Mouse (Mus musculus): ENCODE measurements around the gene Dnmt3l.
"Not testable (repeated sequence)": the region's sequence is repeated elsewhere in the genome, so short reads cannot be mapped to it uniquely, and the experiment has no call there.

The Dnmt3l gene

DNA sequence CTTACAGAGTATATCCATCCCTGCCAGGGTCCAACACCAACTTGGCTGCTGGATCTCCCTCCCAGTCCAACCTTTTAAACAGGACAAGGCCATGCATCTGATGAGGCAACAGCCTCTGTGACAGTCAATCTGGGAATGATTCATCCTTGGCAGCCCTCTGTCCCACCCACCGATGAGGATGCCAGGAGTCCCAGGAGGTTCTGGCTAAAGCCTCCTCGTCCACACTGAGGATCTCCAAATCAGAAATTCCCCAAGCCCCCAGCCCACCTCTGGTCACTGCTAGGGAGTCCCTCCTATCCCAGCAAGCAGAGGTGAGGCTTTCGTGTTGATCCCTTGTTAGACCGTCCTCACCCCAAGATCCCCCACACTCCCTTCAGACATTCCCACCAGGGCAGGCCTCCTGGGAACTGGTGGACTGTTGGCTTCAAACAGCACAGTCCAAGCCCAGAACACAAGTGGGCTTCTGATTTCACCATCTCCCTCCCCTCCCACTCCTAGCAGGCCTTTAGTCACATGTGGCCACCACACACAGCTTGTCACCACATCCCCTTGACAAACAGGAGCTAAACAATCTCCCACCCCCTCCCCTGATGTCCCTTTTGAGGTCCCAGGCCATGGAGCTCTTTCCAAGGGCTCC is 38.3 kb downstream of the Dnmt3l start:
- in situ Hi-C loops (cut with MboI, MseI): no loop called here

DNA sequence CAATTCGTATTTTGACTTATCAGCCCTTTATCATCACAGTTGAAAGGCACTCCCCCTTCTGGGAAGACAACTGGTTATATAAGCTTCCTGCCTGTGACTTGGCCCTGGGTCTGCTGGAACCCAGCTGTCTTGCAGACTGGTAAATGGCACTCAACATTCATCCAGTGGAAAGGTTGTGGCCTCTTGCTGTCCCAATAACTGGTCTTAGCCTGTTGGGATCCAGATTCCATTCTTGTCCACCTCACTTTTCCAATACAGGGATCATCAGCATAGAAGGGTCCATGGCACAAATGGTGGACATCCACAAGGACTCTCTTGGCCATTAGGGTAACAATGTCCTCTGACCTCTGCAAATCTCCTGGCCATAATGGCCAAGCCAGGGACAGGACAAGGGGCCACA is 42.3 kb downstream of the Dnmt3l start:
- in situ Hi-C loops (cut with MboI, MseI): no loop called here

DNA sequence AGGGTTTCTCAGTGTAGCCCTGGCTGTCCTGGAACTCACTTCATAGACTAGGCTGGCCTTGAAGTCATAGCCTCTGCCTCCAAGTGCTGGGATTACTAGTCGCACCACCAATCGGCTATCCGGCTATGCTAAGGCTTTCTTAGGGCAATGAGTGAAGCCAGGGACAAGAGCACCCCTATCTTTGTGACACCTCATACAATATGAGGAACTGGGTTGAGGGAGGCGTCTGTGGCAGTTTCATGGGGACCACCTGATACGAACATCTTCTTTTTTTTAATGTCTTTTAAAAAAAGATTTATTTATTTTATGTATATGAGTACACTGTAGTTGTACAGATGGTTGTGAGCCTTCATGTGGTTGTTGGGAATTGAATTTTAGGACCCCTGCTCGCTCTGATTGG is 44.0 kb downstream of the Dnmt3l start:
- in situ Hi-C loops (cut with MboI, MseI): no loop called here

DNA sequence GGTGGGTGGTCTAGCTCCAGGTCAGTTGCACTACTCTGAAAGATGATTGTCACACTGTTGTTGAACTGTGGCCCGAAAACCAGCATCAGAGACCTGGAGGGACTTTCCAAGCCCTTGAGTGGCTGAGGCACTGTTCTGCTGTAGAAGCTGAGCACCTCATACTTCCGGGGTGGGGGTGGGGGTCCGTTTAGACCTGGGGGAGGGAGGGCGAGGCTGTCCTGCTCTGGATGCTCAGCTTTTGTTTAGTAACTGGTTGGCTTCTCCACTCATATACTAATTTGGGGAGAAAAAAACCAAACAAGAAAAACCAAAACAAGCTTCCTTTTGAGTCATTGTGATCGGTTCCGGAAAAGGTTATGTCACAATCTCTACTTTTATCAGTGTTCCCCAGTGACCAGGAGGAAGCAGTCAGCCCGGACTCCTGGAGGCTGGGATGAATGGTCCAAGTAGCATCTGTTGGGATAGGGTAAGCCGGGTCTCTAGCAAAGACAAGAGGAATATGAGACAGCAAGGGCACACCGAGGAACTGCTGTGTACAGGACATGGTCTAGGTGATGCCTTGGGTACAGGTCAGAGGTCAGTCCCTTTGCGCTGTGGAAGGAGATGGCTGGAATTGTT is 44.8 kb downstream of the Dnmt3l start:
- in situ Hi-C loops (cut with MboI, MseI): no loop called here

DNA sequence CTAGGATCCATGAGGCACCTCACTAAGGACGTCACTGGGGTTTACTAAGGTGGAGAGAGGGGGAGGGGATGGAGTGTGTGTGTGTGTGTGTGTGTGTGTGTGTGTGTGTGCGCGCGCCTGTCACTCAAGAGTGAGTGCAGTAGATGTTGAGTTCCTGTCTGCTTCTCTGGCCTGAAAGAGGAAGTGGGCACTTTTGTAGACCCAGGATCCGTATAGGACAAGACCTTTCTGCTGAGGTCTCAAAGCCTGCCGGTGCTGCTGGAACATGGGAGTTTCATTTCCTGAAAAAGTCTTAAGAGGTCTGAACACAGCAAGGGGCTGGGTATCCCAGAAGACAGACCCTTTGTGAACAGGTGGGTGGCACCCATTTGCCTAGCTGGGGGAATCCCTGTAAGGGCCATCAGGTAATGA is 45.4 kb downstream of the Dnmt3l start:
- in situ Hi-C loops (cut with MboI, MseI): no loop called here

DNA sequence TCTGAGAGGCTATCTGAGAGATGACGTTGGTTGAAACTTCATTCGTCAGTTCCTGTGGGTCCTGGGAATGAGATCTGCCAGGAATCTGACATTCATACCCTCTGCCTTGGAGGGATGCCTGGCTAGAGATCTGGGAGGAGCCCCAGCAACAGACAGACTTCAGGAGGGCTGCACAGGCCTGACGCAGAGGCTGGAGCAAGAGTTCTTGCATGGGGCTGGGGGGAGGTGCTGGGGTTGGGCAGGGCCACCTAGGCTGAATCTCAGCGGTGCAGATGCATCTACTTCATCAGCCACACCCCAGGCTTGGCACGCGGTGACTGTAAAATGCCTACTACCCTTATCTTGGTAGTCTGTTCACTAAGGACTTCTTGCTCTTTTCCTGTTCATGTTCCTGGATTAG is 48.5 kb downstream of the Dnmt3l start:
- in situ Hi-C loops (cut with MboI, MseI): no loop called here

DNA sequence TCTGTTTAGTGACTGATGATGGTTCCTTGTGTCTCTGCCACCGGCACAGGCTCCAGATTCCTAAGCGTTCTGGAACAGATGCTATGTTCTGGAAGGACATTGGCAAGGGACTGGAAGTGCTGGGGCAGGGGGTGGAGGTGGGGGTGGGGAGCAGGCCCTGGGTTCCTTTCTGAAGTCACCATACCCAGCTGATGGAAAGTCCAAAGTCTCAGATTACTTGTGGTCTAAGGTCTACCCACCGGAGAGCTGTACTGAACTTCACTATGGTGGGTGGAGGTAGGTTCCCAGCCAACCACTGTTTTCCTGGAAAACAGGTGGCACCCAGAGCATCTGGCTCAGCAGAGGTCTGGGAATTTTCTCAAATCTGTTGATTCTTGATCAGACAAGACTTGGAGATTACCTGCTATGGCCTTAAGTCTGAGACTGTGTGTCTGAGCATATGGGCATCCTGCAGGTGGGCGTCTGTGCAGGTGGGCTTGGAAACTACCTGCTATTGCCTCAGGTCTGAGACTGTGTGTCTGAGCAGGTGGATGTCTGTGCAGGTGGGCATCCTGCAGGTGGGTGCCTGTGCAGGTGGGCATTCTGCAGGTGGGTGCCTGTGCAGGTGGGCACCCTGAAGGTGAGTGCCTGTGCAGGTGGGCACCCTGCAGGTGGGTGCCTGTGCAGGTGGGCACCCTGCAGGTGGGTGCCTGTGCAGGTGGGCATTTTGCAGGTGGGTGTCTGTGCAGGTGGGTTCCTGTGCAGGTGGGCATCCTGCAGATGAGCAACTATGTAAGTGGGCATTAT is 49.2 kb downstream of the Dnmt3l start:
- in situ Hi-C loops (cut with MboI, MseI): no loop called here

DNA sequence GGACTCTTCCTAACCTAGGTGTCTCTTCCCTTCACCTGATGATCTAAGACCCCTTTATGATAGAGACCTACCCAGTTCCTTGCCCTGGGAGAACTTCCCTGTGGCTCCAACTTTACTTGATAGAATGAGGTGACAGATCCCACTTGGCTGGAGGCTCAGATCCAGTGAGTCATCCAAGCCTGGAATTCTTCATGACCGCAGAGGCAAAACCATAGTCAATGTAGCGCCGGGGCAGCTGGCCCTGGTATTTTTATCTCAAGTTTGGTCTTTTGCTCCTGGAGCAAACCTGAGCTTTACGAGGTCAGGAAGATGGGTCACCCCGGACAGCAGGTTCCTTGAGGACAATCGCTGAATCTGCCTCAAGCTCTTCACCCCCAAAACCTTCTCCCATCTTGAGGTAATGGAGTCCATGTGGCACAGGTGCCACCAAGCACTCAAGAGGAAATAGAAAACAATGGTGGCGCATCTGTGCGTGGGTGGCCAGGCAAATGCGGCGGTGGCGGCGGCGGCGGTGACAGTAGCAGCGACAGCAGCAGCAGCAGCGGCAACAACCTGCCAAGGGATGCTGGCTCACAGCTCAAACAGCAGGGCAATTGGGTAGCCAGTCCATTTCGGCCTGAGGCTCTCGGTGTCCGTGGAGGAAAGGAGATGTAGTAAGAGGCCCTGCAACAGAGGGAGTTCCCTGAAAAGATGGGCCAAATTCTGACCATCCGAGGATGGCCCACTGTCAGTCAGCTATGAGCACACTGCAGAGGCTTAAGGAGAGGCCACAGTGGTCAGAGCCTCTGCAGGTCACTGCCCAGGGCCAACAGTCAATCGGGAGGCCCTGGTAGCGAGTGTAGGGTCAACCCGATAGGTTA is 50.3 kb downstream of the Dnmt3l start:
- in situ Hi-C loops (cut with MboI, MseI): no loop called here

DNA sequence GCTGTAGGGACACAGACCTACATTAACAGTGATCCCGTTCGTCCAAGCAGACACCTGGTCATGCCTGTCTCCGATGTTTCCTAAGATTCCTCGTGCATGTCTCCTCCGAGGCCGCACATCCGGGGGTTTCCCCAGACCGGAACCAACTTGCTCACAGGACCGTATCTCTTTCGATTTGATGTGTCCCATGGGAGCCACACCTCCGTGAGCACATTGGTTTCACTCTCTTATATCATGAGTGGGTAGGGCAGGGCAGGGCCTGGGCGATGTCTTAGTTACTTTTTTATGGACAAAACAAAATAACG is 50.9 kb downstream of the Dnmt3l start:
- in situ Hi-C loops (cut with MboI, MseI): no loop called here

DNA sequence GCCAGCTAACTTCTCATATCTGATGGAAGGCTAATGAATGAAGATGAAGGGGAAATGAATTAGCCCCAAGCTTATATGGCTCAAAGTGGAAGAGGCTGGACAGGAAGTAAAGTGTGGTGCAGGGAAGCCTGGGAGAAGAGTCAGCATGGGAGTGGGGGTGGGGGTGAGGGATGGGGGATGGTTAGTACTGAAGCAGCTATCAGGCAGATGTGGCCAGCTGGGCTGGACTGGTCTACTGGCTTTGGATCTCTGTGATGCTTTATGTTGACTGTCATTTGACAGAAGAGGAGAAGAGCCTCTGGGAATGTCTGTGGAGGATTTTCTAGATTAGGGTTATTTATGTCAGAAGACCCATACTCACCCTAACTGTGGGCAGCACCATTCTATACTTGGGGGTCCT is 53.5 kb downstream of the Dnmt3l start:
- in situ Hi-C loops (cut with MboI, MseI): no loop called here

DNA sequence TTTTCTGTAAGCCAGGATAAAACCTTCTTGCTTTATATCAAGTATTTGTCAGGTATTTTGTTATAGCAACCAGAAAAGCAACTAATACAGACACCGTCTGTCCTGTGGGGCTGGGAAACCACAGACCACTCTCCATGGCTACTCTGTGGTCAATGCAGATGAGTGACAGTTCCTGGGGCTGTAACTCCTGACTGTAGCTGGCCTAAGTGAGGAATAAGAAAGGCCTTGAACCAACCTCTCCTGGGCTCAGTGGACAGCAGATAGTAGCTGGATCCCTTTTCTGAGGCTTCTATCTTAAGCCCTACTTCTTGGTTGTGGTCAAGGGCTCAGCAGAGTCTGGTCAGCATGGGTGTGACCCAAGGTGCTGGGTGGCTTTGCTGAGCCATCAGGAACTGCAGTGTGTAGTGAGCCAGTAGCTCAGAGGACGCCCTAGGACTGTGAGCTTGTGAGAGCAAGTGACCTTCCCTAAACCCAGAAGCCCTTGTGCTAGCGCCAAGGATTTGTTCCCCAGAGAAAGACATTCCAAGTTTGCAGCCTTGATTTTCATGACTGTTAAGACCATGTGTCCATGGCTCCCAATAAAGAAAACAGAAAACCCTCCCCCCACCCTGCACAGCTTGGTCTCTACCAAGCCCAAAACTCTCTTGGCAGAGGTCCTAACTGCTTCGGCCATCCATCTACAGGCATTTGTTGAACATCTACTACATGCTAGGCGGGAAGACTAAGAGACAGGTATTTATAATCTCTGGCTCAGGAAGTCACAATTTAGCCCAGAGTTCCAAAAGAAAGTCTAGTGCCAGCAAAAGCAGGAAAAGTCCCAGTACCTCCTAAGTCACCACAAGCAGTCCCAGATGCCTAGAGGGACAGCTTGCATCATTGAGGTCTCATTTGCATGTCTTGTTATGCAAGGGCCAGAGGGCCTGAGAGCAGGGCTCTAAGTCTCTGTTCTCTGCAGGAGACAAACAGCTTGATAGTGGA is 54.5 kb downstream of the Dnmt3l start:
- in situ Hi-C loops (cut with MboI, MseI): no loop called here

DNA sequence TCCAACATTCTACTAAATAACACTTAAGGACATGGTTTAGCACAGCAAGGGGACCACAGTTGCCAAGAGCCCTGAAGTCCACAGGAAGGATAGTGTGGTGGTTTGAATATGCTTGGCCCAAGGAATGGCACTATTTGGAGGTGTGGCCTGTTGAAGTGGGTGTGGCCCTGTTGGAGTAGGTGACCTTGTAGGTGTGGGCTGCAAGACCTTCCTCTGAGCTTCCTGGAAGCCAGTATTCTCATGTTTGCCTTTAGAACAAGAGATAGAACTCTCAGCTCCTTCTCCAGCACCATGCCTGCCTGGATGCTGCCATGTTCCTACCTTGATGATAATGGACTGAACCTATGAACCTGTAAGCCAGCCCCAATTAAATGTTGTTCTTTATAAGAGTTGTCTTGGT is 58.1 kb downstream of the Dnmt3l start:
- in situ Hi-C loops (cut with MboI, MseI): not testable (repeated sequence)

DNA sequence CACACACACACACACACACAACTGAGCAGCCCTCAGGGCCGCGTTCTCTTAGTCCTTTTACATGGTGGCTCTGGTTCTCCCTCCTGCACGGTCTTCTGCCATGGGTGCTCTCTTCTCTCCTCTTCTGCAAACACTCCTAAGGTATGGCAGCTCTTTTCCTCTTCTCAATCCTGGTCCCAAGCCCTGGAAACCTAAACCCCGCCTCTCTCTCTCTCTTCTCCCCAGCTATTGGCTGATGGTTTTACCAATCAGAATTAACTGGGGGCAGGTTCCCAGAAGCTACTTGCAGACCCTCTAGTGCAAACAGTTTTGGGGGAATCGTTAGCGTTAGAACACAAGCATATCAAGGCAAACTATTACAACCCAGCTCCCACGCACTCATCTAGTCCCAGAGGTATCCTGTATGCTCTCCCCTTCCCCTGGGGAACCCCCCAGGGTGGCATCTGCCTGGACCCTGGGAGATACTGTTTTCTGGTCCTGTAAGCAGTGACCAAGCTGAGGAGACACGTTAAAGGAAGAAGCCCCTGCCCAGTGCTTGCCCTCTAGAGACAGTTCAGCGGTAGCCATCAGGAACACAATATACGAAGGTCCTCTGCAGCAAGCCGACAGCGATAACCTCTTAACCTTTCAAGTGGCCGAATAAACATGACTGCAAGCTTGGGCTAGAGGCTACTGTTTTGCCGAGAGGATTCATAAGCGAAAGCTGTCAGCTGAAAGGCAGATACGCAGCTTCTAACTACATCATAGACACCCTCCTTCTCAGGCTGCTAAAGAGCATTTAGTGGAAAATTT is 59.4 kb downstream of the Dnmt3l start:
- in situ Hi-C loops (cut with MboI, MseI): no loop called here

DNA sequence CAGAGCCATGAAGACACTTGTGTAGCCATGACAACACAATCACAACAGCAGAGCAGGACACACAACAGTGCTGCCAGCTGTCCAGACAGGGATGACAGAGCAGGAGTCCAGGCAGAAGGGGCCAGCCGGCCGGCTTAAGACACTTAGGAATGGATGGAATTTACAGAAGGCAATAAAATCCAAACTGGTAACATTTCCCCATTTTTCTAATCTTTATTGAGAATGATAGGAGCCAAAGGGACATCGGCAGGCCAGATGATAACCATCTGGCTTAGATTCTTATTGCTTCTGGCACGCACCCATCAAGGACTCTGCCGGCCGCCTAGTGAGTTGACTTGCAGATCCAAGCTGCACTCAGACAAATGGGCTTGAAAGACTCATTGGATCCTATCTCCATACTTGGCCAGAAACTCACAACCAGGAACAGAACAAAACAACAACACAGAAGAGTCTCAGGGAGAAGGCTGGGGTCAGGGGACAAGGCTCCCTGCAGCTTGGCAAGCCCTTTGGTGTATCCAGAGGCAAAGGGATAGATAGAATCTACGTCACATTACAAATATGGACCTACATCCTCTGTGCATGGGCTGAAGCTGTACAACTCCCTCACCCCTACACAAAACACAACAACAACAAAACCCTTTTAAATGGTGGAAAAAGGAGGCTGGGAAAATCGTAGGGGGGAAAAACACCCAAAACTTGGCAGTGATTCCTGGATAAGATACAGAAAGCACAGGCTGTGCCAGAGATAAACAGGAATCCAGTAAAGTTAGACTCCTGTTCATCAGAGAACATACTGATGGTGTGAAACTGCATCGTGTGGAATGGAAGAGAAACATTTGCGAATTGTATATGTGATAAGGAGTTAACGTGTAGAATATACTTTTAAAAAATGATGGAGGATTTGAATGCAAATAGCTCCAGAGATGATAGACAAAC is 63.1 kb downstream of the Dnmt3l start:
- in situ Hi-C loops (cut with MboI, MseI): no loop called here

DNA sequence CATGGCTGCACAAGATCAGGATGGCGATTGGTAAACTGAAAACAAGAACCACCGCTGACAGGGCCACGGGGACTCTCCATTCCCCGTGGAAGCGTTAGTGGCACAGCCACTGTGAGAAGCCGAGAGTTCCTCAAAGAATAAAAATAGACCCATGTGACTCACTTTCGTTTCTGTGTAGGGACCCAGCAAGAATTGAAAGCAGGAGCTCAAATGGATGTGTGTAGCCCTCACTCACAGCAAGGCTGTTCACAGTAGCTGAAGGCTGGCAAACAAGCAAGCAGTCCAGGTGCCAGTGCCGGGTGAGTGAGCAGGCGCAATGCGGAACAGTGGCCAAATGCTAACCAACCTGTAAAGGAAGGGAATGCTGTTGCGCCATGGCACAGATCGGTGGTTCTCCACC is 63.8 kb downstream of the Dnmt3l start:
- in situ Hi-C loops (cut with MboI, MseI): no loop called here
